Mouse (Mus musculus) cortical plate, adult 2 months (tissue): ENCODE measurements around the gene Cd300lg.

Experiments used
- CTCF ChIP-seq: fragments of 200-500 bp; IDR thresholded peaks from 2 replicates; pipeline ENCODE4 v1.5.1; 2011; ENCODE audit warnings: mild to moderate bottlenecking, control low read depth, low read length; ENCODE audit not compliant: insufficient read depth; ENCODE audit errors: extremely low read depth
- POLR2A ChIP-seq: fragments of 200-500 bp; IDR thresholded peaks from 2 replicates; pipeline ENCODE4 v1.6.1; 2011; ENCODE audit warnings: mild to moderate bottlenecking, low read length, control low read depth; ENCODE audit not compliant: insufficient read depth; ENCODE audit errors: extremely low read depth

DNA sequence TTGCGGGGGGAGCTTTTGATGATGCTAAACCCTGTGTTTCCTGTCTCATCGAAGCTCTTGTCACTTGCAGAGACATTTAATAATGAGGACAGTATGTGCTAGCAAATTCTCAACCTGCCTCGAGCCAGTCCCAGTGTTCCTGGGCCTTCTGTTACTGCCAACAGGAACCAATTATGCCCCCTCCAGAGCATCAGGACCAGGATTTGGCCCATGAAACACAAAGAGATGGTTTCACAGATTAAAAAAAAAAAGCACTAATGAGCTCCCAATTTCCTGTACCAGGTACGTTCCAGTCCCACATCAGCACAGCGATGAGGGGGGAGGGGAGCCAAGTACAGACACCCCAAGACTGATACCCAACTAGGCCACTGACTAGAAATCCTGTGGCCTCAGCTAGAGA lies 20.1 kb upstream of the Cd300lg start:
- TF ChIP-seq POLR2A (no peak), CTCF (no peak)
